Mouse (Mus musculus): ENCODE results near the gene Nkx2-1.

- TF ChIP-seq CTCF (IDR thresholded peaks at IDR 0.05; ENCODE audit: low read depth), result no peak
- no peak for TF ChIP-seq EP300 (IDR thresholded peaks at IDR 0.05; ENCODE audit: low read depth)
Observed at GRCm38 (mm10) chr12:56522191-56522590, 14.5 kb downstream of the Nkx2-1 start.

Data from liver, embryonic 14.5 days (tissue).